Mouse (Mus musculus) spleen, postnatal 36 days (tissue): ENCODE data around the gene Hoxc12.

Experiments
- DNase-seq, 2 experiments: peaks; one replicate each; pipeline ENCODE4 v3.0.0; 2022; ENCODE audit warnings: low spot score in 2 of 2, mixed read lengths in 1 of 2

The Hoxc12 gene

GRCm38 (mm10) chr15:102937036-102937666 is 594 bp downstream of the Hoxc12 start:
- DNase-seq = no peak

- DNase-seq = no peak
Observed at GRCm38 (mm10) chr15:102939256-102940155, 2.9 kb downstream of the Hoxc12 start.

- no peak for DNase-seq
Observed at GRCm38 (mm10) chr15:102942739-102943467, 6.3 kb downstream of the Hoxc12 start.

- DNase-seq = no peak
Observed at GRCm38 (mm10) chr15:102943468-102943813, 6.9 kb downstream of the Hoxc12 start.

- no peak for DNase-seq
Observed at GRCm38 (mm10) chr15:102945185-102946077, 8.9 kb downstream of the Hoxc12 start.

- no peak for DNase-seq
Observed at GRCm38 (mm10) chr15:102947276-102947675, 10.7 kb downstream of the Hoxc12 start.

- no peak for DNase-seq
Observed at GRCm38 (mm10) chr15:102948842-102949241, 12.3 kb downstream of the Hoxc12 start.

- no peak for DNase-seq
Observed at GRCm38 (mm10) chr15:102949696-102950095, 13.1 kb downstream of the Hoxc12 start.

GRCm38 (mm10) chr15:102950877-102951276 is 14.3 kb downstream of the Hoxc12 start:
- DNase-seq = no peak

- no peak for DNase-seq
Observed at GRCm38 (mm10) chr15:102953561-102953960, 17.0 kb downstream of the Hoxc12 start.

- no peak for DNase-seq
Observed at GRCm38 (mm10) chr15:102954192-102955006, 17.8 kb downstream of the Hoxc12 start, which contains the start of gene Hoxc11. Gene Hoxc11 (plus strand): TSS chr15:102954427.

- no peak for DNase-seq
Observed at GRCm38 (mm10) chr15:102955007-102955382, 18.4 kb downstream of the Hoxc12 start.

GRCm38 (mm10) chr15:102955833-102956640 is 19.5 kb downstream of the Hoxc12 start:
- no peak for DNase-seq

- no peak for DNase-seq
Observed at GRCm38 (mm10) chr15:102956906-102957305, 20.3 kb downstream of the Hoxc12 start.

GRCm38 (mm10) chr15:102959663-102960191 is 23.2 kb downstream of the Hoxc12 start:
- DNase-seq = no peak

GRCm38 (mm10) chr15:102961728-102962127 is 25.2 kb downstream of the Hoxc12 start:
- DNase-seq = no peak

GRCm38 (mm10) chr15:102962492-102962891 is 25.9 kb downstream of the Hoxc12 start:
- DNase-seq = no peak

- no peak for DNase-seq
Observed at GRCm38 (mm10) chr15:102963259-102963658, 26.7 kb downstream of the Hoxc12 start.
